Mouse (Mus musculus) limb, embryonic 13.5 days (tissue): ENCODE measurements around the gene Il7r. TPM values are rescaled to one million over a fixed set of nuclear protein-coding genes. Genes with fewer than 3 reads are reported as not detected.

Experiments used
- ATAC-seq: fragments of 200-750 bp; cut with Nextera tagmentation; 2 replicates; pipeline ENCODE4 v1.8.0; 2017; ENCODE audit warnings: low read depth, moderate number of reproducible peaks, moderate TSS enrichment; ENCODE audit not compliant: low FRiP score
- H3K27ac ChIP-seq: fragments of 300-500 bp; sonication (generic); 2 replicates; pipeline ENCODE4 v1.5.1; 2015; ENCODE audit warnings: inconsistent platforms, mild to moderate bottlenecking, moderate library complexity
- H3K27me3 ChIP-seq: fragments of 300-500 bp; sonication (generic); 2 replicates; pipeline ENCODE4 v1.6.1; 2015; ENCODE audit warnings: mild to moderate bottlenecking, inconsistent platforms
- H3K36me3 ChIP-seq: fragments of 300-500 bp; sonication (generic); 2 replicates; pipeline ENCODE4 v1.6.1; 2015; ENCODE audit warnings: inconsistent platforms, mild to moderate bottlenecking, moderate library complexity
- H3K4me1 ChIP-seq: fragments of 300-500 bp; sonication (generic); 2 replicates; pipeline ENCODE4 v1.6.1; 2015; ENCODE audit warnings: inconsistent platforms
- H3K4me2 ChIP-seq: fragments of 300-500 bp; sonication (generic); replicated peaks from 2 replicates; pipeline ENCODE4 v1.6.1; 2015; ENCODE audit warnings: inconsistent platforms, mild to moderate bottlenecking, moderate library complexity
- H3K4me3 ChIP-seq: fragments of 300-500 bp; sonication (generic); 2 replicates; pipeline ENCODE4 v1.5.1; 2015; ENCODE audit warnings: moderate library complexity, mild to moderate bottlenecking, inconsistent platforms
- H3K9ac ChIP-seq: fragments of 300-500 bp; sonication (generic); 2 replicates; pipeline ENCODE4 v1.6.1; 2015; ENCODE audit warnings: mild to moderate bottlenecking, inconsistent platforms
- H3K9me3 ChIP-seq: fragments of 300-500 bp; sonication (generic); 2 replicates; pipeline ENCODE4 v1.6.1; 2016; ENCODE audit warnings: inconsistent platforms
- WGBS: fragments of 180-500 bp; shearing (Covaris S2); methylation state at CpG from one replicate; pipeline ENCODE4 v1.1.7; 2015; 5-methylcytosine and 5-hydroxymethylcytosine counted together
- polyA plus RNA-seq: library from polyadenylated mRNA; unstranded; fragments of >200 nt; fragmentation: Nextera tagmentation; extraction: Ambion mirVana; gene quantifications from 2 replicates; pipeline ENCODE4 v1.2.1, GENCODE M21; 2015

Il7r gene
- polyA plus RNA-seq, 1 experiment from 2014 or later, result 0.14 TPM

DNA sequence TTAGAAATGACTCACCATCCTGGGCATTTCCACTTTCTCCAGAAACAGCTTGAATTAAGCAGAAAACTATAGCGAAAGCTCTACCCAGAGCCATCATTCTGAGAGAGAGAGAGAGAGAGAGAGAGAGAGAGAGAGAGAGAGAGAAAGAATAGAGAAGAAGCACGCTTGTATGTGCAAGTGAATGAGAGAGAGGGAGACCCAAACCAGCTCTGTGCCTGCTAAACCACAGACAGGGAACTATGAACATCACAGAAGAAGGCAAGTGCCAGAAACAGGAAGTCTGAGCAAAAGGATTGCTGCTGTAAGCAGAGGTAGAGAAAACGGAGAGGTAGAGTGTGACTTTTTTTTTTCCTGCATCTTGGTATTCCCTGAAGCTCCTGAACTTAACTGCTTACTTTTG, 330 bp downstream of the Il7r start:
- Histone ChIP-seq H3K9me3 (no peaks in the 10 kb centered on the region), H3K9ac (no peak overlapping the region), H3K4me3 (no peak overlapping the region), H3K4me1 (no peaks in the 10 kb centered on the region), H3K36me3 (no peaks in the 10 kb centered on the region), H3K27me3 (no peaks in the 10 kb centered on the region), H3K27ac (no peak overlapping the region), H3K4me2 (no peak overlapping the region)
- WGBS, result 78% methylated on average over 3 of the region's 3 CpGs
- ATAC-seq, result no peak

DNA sequence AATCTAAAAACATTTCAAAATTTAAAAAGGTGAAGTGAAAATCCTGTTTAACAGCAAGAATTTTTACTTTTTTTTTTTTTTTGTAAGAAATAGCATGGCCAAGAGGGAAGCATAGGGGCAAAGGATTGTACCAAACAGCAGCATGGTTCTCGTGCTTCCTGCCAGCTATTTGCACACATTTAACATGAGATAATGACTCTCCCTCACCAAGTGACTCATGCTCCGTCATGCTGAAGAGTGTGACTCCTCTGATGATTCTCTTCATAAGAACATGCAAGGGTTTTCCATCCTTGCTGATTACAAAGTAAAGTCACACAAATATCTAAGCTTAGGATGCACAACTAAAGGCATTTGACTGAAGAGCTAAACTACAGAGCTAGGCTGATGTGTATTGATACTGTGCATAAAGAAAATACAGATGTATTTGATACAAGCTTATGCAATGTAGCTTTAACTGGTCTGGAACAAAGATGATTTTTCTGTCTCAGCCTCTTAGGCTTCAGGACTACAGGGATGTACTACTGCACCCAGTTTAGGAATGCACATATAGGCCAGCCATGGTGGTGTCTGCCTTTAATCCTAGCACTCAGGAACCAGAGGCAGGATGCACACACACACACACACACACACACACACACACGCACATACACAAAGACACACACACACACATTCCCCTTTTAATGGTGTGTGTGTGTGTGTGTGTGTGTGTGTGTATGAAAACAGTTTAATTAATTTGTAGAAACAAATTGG, 1.6 kb downstream of the Il7r start:
- 76% methylated on average over 3 of the region's 3 CpGs for WGBS
- no peak for ATAC-seq
- Histone ChIP-seq H3K27ac (no peak overlapping the region), H3K4me3 (no peak overlapping the region), H3K9ac (no peak overlapping the region), H3K36me3 (no peaks in the 10 kb centered on the region), H3K4me1 (no peaks in the 10 kb centered on the region), H3K9me3 (no peaks in the 10 kb centered on the region), H3K27me3 (no peaks in the 10 kb centered on the region), H3K4me2 (no peak overlapping the region)

- no peaks in the 10 kb centered on the region for H3K27me3 ChIP-seq
- no peaks in the 10 kb centered on the region for H3K36me3 ChIP-seq
- ATAC-seq, result no peak
- H3K4me2 ChIP-seq, result no peak overlapping the region
- no peak overlapping the region for H3K27ac ChIP-seq
- no peak overlapping the region for H3K4me3 ChIP-seq
- H3K4me1 ChIP-seq, result no peaks in the 10 kb centered on the region
- no peaks in the 10 kb centered on the region for H3K9me3 ChIP-seq
- no peak overlapping the region for H3K9ac ChIP-seq
These were observed 3.6 kb downstream of the Il7r start for GRCm38 (mm10) chr15:9526412-9526811.

GRCm38 (mm10) chr15:9524907-9525306, 5.1 kb downstream of the Il7r start:
- Histone ChIP-seq H3K27ac (no peak overlapping the region), H3K9ac (no peak overlapping the region), H3K27me3 (no peaks in the 10 kb centered on the region), H3K36me3 (no peaks in the 10 kb centered on the region), H3K4me2 (no peak overlapping the region), H3K4me3 (no peak overlapping the region), H3K4me1 (no peaks in the 10 kb centered on the region), H3K9me3 (no peaks in the 10 kb centered on the region)
- no peak for ATAC-seq
- WGBS, result 85% methylated on average over 5 of the region's 5 CpGs

GRCm38 (mm10) chr15:9523956-9524355, 6.0 kb downstream of the Il7r start:
- Histone ChIP-seq H3K4me3 (no peak overlapping the region), H3K36me3 (no peaks in the 10 kb centered on the region), H3K27me3 (no peaks in the 10 kb centered on the region), H3K9ac (no peak overlapping the region), H3K9me3 (no peaks in the 10 kb centered on the region), H3K27ac (no peak overlapping the region), H3K4me1 (no peaks in the 10 kb centered on the region), H3K4me2 (no peak overlapping the region)
- WGBS, result 77% methylated on average over 5 of the region's 5 CpGs
- ATAC-seq, result no peak

DNA sequence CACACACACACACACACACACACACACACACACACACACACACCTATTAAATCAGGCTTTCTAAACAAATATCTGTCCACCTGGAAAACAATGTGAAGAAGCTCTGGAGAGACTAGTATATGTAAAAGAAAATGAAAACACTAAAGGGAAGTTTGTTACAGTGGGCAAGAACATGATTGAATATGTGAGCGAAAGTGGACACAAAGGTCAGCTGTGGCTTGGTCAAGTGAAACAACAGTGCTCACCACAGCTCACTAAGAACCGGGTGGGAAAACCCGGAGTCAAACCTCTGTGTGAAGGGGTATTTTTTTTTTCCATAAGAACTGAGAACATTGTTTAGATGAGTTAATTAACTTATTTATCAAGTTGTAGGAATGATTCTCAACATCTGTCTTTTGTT, 6.9 kb downstream of the Il7r start:
- no peaks in the 10 kb centered on the region for H3K27me3 ChIP-seq
- no peak overlapping the region for H3K9ac ChIP-seq
- no peaks in the 10 kb centered on the region for H3K4me1 ChIP-seq
- H3K4me2 ChIP-seq, result no peak overlapping the region
- ATAC-seq, result no peak
- H3K36me3 ChIP-seq, result no peaks in the 10 kb centered on the region
- no peak overlapping the region for H3K27ac ChIP-seq
- H3K4me3 ChIP-seq, result no peak overlapping the region
- no peaks in the 10 kb centered on the region for H3K9me3 ChIP-seq
- WGBS, result 88% methylated on average over 3 of the region's 3 CpGs

GRCm38 (mm10) chr15:9492077-9492476, 37.9 kb downstream of the Il7r start:
- no peaks in the 10 kb centered on the region for H3K4me1 ChIP-seq
- H3K4me3 ChIP-seq, result no peak overlapping the region
- H3K27me3 ChIP-seq, result no peaks in the 10 kb centered on the region
- no peaks in the 10 kb centered on the region for H3K9me3 ChIP-seq
- no peak for ATAC-seq
- no peak overlapping the region for H3K4me2 ChIP-seq
- no peak overlapping the region for H3K9ac ChIP-seq
- no peaks in the 10 kb centered on the region for H3K36me3 ChIP-seq
- H3K27ac ChIP-seq, result no peak overlapping the region
- WGBS, result 72% methylated on average over 3 of the region's 3 CpGs

- 86% methylated on average over 2 of the region's 2 CpGs for WGBS
- no peaks in the 10 kb centered on the region for H3K4me1 ChIP-seq
- no peak for ATAC-seq
- no peak overlapping the region for H3K4me3 ChIP-seq
- H3K9ac ChIP-seq, result no peak overlapping the region
- no peaks in the 10 kb centered on the region for H3K9me3 ChIP-seq
- H3K36me3 ChIP-seq, result no peaks in the 10 kb centered on the region
- no peaks in the 10 kb centered on the region for H3K27me3 ChIP-seq
- no peak overlapping the region for H3K27ac ChIP-seq
- no peak overlapping the region for H3K4me2 ChIP-seq
These were observed 40.4 kb downstream of the Il7r start for GRCm38 (mm10) chr15:9489417-9490118.

- no peaks in the 10 kb centered on the region for H3K36me3 ChIP-seq
- WGBS, result 87% methylated on average over 1 of the region's 1 CpGs
- H3K4me1 ChIP-seq, result no peaks in the 10 kb centered on the region
- H3K27me3 ChIP-seq, result no peaks in the 10 kb centered on the region
- H3K9ac ChIP-seq, result no peak overlapping the region
- no peak overlapping the region for H3K4me3 ChIP-seq
- no peak overlapping the region for H3K4me2 ChIP-seq
- peaks cover 6% of the 10 kb centered on the region; the same call in 1 of the 2 replicates for H3K9me3 ChIP-seq
- H3K27ac ChIP-seq, result no peak overlapping the region
- ATAC-seq, result no peak
These were observed 56.8 kb downstream of the Il7r start for GRCm38 (mm10) chr15:9473188-9473587.

DNA sequence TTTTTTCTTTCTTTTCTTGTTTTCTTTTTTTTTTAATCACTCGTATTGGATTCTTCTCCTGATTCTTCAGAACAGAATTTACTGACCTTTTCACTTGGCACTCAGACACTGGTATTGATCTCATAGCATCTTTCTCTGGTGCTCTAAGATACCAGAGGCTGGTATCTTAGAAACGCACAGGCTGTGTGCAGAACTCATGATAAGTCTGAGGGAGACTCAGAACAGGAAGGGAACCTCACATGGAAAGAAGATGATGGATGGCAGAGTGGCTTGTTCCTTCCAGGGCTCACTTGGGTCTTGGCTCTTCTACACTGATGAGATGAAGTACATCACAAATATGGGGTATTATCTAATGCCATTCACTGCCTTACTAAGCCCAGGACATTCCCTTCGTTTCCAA, 57.4 kb downstream of the Il7r start:
- Histone ChIP-seq H3K9me3 (peaks cover 6% of the 10 kb centered on the region; the same call in 1 of the 2 replicates), H3K27ac (no peak overlapping the region), H3K4me3 (no peak overlapping the region), H3K36me3 (no peaks in the 10 kb centered on the region), H3K4me2 (no peak overlapping the region), H3K27me3 (no peaks in the 10 kb centered on the region), H3K9ac (no peak overlapping the region), H3K4me1 (no peaks in the 10 kb centered on the region)
- WGBS, result 73% methylated on average over 3 of the region's 3 CpGs
- no peak for ATAC-seq

DNA sequence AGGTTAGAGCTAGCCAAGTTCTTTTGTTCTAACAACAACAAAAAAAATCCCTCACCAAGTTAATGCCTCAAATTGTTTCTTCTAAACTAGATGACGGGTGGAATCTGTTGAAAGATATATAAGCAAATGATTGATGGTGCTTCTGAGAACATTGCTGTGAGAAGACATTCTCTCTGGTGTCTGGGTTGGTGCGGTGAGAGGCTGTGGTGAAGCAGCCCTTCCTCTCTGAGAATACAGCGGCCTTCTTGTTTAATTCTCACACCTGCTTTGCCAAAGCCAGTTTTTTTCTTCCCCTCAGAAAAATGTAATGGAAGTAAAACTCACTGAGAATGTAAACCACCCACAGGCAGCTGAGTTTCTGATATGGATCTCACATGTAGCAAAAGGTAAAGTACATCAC, 57.8 kb downstream of the Il7r start:
- ATAC-seq, result no peak
- Histone ChIP-seq H3K4me2 (no peak overlapping the region), H3K4me1 (no peaks in the 10 kb centered on the region), H3K9me3 (peaks cover 6% of the 10 kb centered on the region; the same call in 1 of the 2 replicates), H3K4me3 (no peak overlapping the region), H3K27ac (no peak overlapping the region), H3K9ac (no peak overlapping the region), H3K36me3 (no peaks in the 10 kb centered on the region), H3K27me3 (no peaks in the 10 kb centered on the region)
- WGBS, result 72% methylated on average over 3 of the region's 3 CpGs

DNA sequence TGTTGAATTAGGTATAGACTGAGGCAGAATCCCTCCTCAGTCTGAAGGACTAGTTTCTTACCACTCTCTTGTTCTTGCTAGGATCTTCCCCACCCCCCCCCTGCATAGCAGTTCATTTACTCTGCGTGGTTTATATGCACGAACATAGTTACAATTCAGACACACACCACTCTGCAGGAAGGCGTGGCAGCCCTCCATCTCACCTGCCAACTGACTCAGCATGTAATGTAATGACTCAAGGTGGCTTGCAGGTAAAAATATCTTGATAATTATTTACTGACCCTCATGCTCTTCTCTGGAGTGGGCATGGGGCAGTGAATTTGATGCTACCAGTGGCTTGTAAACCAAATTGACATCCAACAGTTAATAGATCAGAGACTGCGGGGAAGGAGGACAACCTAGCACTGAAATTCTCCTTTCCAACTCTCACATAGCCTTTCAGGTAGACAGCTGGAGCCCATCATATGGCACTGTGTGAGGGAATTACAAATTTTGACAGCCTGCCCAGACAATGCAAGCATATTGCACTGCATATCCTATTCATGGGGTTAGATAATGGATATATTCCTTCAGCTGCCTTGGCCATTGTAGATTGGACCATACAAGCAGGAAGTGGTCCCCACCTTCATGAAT, 58.8 kb downstream of the Il7r start:
- ATAC-seq, result no peak
- 84% methylated on average over 4 of the region's 4 CpGs for WGBS
- peaks cover 6% of the 10 kb centered on the region; the same call in 1 of the 2 replicates for H3K9me3 ChIP-seq

More for the DNA sequence above, 58.8 kb downstream of the Il7r start:
- H3K4me1 ChIP-seq, result no peaks in the 10 kb centered on the region
- H3K27me3 ChIP-seq, result no peaks in the 10 kb centered on the region
- H3K4me2 ChIP-seq, result no peak overlapping the region
- H3K27ac ChIP-seq, result no peak overlapping the region
- H3K36me3 ChIP-seq, result no peaks in the 10 kb centered on the region
- no peak overlapping the region for H3K4me3 ChIP-seq
- H3K9ac ChIP-seq, result no peak overlapping the region
